Mouse (Mus musculus) stomach, embryonic 15.5 days (tissue): ENCODE data around the gene Pik3r6. TPM values are rescaled to one million over a fixed set of nuclear protein-coding genes. Genes with fewer than 3 reads are reported as not detected.

ENCODE experiments used
- ATAC-seq: fragments of 200-750 bp; cut with Nextera tagmentation; 2 replicates; pipeline ENCODE4 v1.8.0; 2017; ENCODE audit warnings: low read depth, moderate number of reproducible peaks, moderate TSS enrichment; ENCODE audit not compliant: insufficient read depth, low FRiP score
- H3K27ac ChIP-seq: fragments of 300-500 bp; sonication (generic); 2 replicates; pipeline ENCODE4 v1.5.1; 2015; ENCODE audit warnings: mild to moderate bottlenecking, inconsistent platforms
- H3K27me3 ChIP-seq: fragments of 300-500 bp; sonication (generic); replicated peaks from 2 replicates; pipeline ENCODE4 v1.6.1; 2015; ENCODE audit warnings: inconsistent platforms
- H3K36me3 ChIP-seq: fragments of 300-500 bp; sonication (generic); 2 replicates; pipeline ENCODE4 v1.6.1; 2015; ENCODE audit warnings: inconsistent platforms
- H3K4me1 ChIP-seq: fragments of 300-500 bp; sonication (generic); 2 replicates; pipeline ENCODE4 v1.6.1; 2015; ENCODE audit warnings: inconsistent platforms
- H3K4me2 ChIP-seq: fragments of 300-500 bp; sonication (generic); 2 replicates; pipeline ENCODE4 v1.6.1; 2015; ENCODE audit warnings: mild to moderate bottlenecking, inconsistent platforms
- H3K4me3 ChIP-seq: fragments of 300-500 bp; sonication (generic); replicated peaks from 2 replicates; pipeline ENCODE4 v1.5.1; 2015; ENCODE audit warnings: inconsistent platforms
- H3K9ac ChIP-seq: fragments of 300-500 bp; sonication (generic); 2 replicates; pipeline ENCODE4 v1.6.1; 2015; ENCODE audit warnings: inconsistent platforms
- H3K9me3 ChIP-seq: fragments of 300-500 bp; sonication (generic); 2 replicates; pipeline ENCODE4 v1.6.1; 2016; ENCODE audit warnings: inconsistent platforms
- WGBS: fragments of 180-500 bp; shearing (Covaris S2); methylation state at CpG from one replicate; pipeline ENCODE4 v1.1.7; 2015; 5-methylcytosine and 5-hydroxymethylcytosine counted together
- polyA plus RNA-seq: library from polyadenylated mRNA; unstranded; fragments of >200 nt; fragmentation: Nextera tagmentation; extraction: Ambion mirVana; gene quantifications from 2 replicates; pipeline ENCODE4 v1.2.1, GENCODE M21; 2015

Pik3r6 gene
- polyA plus RNA-seq, 1 experiment from 2014 or later: 3.2 TPM

GRCm38 (mm10) chr11:68519815-68520214 lies 17.0 kb downstream of the Pik3r6 start:
- H3K4me2 ChIP-seq: no peak overlapping the region
- no peak overlapping the region for H3K4me3 ChIP-seq
- no peak overlapping the region for H3K27ac ChIP-seq
- H3K9me3 ChIP-seq: no peaks in the 10 kb centered on the region
- H3K27me3 ChIP-seq: no peaks in the 10 kb centered on the region
- no peaks in the 10 kb centered on the region for H3K4me1 ChIP-seq
- H3K36me3 ChIP-seq: no peaks in the 10 kb centered on the region
- H3K9ac ChIP-seq: no peak overlapping the region
- 80% methylated on average over 5 of the region's 5 CpGs for WGBS
- ATAC-seq: no peak

GRCm38 (mm10) chr11:68520439-68520838 lies 17.6 kb downstream of the Pik3r6 start:
- Histone ChIP-seq H3K9ac (no peak overlapping the region), H3K27ac (no peak overlapping the region), H3K9me3 (no peaks in the 10 kb centered on the region), H3K4me3 (no peak overlapping the region), H3K4me1 (no peaks in the 10 kb centered on the region), H3K4me2 (no peak overlapping the region), H3K27me3 (no peaks in the 10 kb centered on the region), H3K36me3 (no peaks in the 10 kb centered on the region)
- WGBS: 71% methylated on average over 2 of the region's 2 CpGs
- ATAC-seq: no peak

- Histone ChIP-seq H3K4me3 (no peak overlapping the region), H3K9ac (no peak overlapping the region), H3K4me2 (no peak overlapping the region), H3K4me1 (no peaks in the 10 kb centered on the region), H3K27me3 (no peaks in the 10 kb centered on the region), H3K27ac (no peak overlapping the region), H3K9me3 (no peaks in the 10 kb centered on the region), H3K36me3 (no peaks in the 10 kb centered on the region)
- 76% methylated on average over 5 of the region's 5 CpGs for WGBS
- no peak for ATAC-seq
These were observed 18.5 kb downstream of the Pik3r6 start for GRCm38 (mm10) chr11:68521352-68521751.

GRCm38 (mm10) chr11:68526441-68526840 lies 23.6 kb downstream of the Pik3r6 start:
- H3K27me3 ChIP-seq: peaks cover 4% of the 10 kb centered on the region; the same call in 1 of the 2 replicates
- WGBS: 66% methylated on average over 4 of the region's 4 CpGs
- ATAC-seq: no peak
- H3K4me3 ChIP-seq: no peak overlapping the region
- H3K4me2 ChIP-seq: no peak overlapping the region
- H3K9ac ChIP-seq: no peak overlapping the region
- no peaks in the 10 kb centered on the region for H3K36me3 ChIP-seq
- H3K4me1 ChIP-seq: peaks cover 4% of the 10 kb centered on the region; the same call in 1 of the 2 replicates
- no peak overlapping the region for H3K27ac ChIP-seq
- no peaks in the 10 kb centered on the region for H3K9me3 ChIP-seq

- ATAC-seq: peak; percentile 50; the same call in 1 of the 2 replicates
- no peak overlapping the region for H3K4me2 ChIP-seq
These were observed 28.4 kb downstream of the Pik3r6 start for GRCm38 (mm10) chr11:68531066-68531806.

GRCm38 (mm10) chr11:68531941-68532535 lies 29.2 kb downstream of the Pik3r6 start:
- Histone ChIP-seq H3K4me2 (no peak overlapping the region), H3K36me3 (no peaks in the 10 kb centered on the region), H3K9me3 (no peaks in the 10 kb centered on the region), H3K4me3 (no peak overlapping the region), H3K27me3 (peaks cover 6% of the 10 kb centered on the region; the same call in 1 of the 2 replicates), H3K4me1 (peaks cover 12% of the 10 kb centered on the region; the same call in 1 of the 2 replicates), H3K27ac (no peak overlapping the region), H3K9ac (no peak overlapping the region)
- ATAC-seq: no peak
- WGBS: 59% methylated on average over 11 of the region's 11 CpGs

More at GRCm38 (mm10) chr11:68531066-68531806, 28.4 kb downstream of the Pik3r6 start:
- Histone ChIP-seq H3K4me3 (no peak overlapping the region), H3K9me3 (no peaks in the 10 kb centered on the region), H3K27ac (no peak overlapping the region), H3K36me3 (no peaks in the 10 kb centered on the region), H3K9ac (no peak overlapping the region), H3K27me3 (peaks cover 6% of the 10 kb centered on the region; the same call in 1 of the 2 replicates), H3K4me1 (peaks cover 12% of the 10 kb centered on the region; the same call in 1 of the 2 replicates)
- 25% methylated on average over 16 of the region's 16 CpGs for WGBS

GRCm38 (mm10) chr11:68532773-68533172 lies 30.0 kb downstream of the Pik3r6 start:
- Histone ChIP-seq H3K27me3 (peaks cover 6% of the 10 kb centered on the region; the same call in 1 of the 2 replicates), H3K9ac (no peak overlapping the region), H3K4me1 (peaks cover 12% of the 10 kb centered on the region; the same call in 1 of the 2 replicates), H3K4me2 (no peak overlapping the region), H3K4me3 (no peak overlapping the region), H3K9me3 (no peaks in the 10 kb centered on the region), H3K36me3 (no peaks in the 10 kb centered on the region), H3K27ac (no peak overlapping the region)
- WGBS: 66% methylated on average over 5 of the region's 5 CpGs
- no peak for ATAC-seq

- H3K27me3 ChIP-seq: peaks cover 6% of the 10 kb centered on the region; the same call in 1 of the 2 replicates
- H3K36me3 ChIP-seq: no peaks in the 10 kb centered on the region
- WGBS: 81% methylated on average over 6 of the region's 6 CpGs
- no peak overlapping the region for H3K4me2 ChIP-seq
- no peak overlapping the region for H3K9ac ChIP-seq
- H3K9me3 ChIP-seq: no peaks in the 10 kb centered on the region
- H3K4me3 ChIP-seq: no peak overlapping the region
- H3K4me1 ChIP-seq: peaks cover 12% of the 10 kb centered on the region; the same call in 1 of the 2 replicates
- ATAC-seq: no peak
- no peak overlapping the region for H3K27ac ChIP-seq
These were observed 31.2 kb downstream of the Pik3r6 start for GRCm38 (mm10) chr11:68533971-68534475.

- Histone ChIP-seq H3K9me3 (no peaks in the 10 kb centered on the region), H3K4me2 (no peak overlapping the region), H3K36me3 (no peaks in the 10 kb centered on the region), H3K27ac (no peak overlapping the region), H3K27me3 (peaks cover 6% of the 10 kb centered on the region; the same call in 1 of the 2 replicates), H3K4me1 (peaks cover 12% of the 10 kb centered on the region; the same call in 1 of the 2 replicates), H3K4me3 (no peak overlapping the region), H3K9ac (no peak overlapping the region)
- 0 out of 2 replicates have a peak, but pooled peaks have one; percentile 7 for ATAC-seq
- WGBS: 67% methylated on average over 4 of the region's 4 CpGs
These were observed 33.2 kb downstream of the Pik3r6 start for GRCm38 (mm10) chr11:68536026-68536425.

- Histone ChIP-seq H3K9me3 (no peaks in the 10 kb centered on the region), H3K4me2 (no peak overlapping the region), H3K27me3 (0 out of 2 replicates have a peak, but pooled peaks cover 1% of the 10 kb centered on the region), H3K9ac (no peak overlapping the region), H3K27ac (no peak overlapping the region), H3K4me3 (no peak overlapping the region), H3K36me3 (no peaks in the 10 kb centered on the region), H3K4me1 (peaks cover 8% of the 10 kb centered on the region; the same call in 1 of the 2 replicates)
- WGBS: 34% methylated on average over 4 of the region's 4 CpGs
- no peak for ATAC-seq
These were observed 33.6 kb downstream of the Pik3r6 start for GRCm38 (mm10) chr11:68536465-68536864.

GRCm38 (mm10) chr11:68539621-68540020 lies 36.8 kb downstream of the Pik3r6 start:
- Histone ChIP-seq H3K4me3 (no peak overlapping the region), H3K9ac (no peak overlapping the region), H3K27me3 (no peaks in the 10 kb centered on the region), H3K27ac (no peak overlapping the region), H3K4me1 (peaks cover 3% of the 10 kb centered on the region; the same call in 1 of the 2 replicates), H3K9me3 (no peaks in the 10 kb centered on the region), H3K4me2 (no peak overlapping the region), H3K36me3 (no peaks in the 10 kb centered on the region)
- 56% methylated on average over 5 of the region's 5 CpGs for WGBS
- ATAC-seq: no peak

- no peak for ATAC-seq
- Histone ChIP-seq H3K4me1 (peaks cover 5% of the 10 kb centered on the region; the same call in 1 of the 2 replicates), H3K27me3 (no peaks in the 10 kb centered on the region), H3K9ac (no peak overlapping the region), H3K27ac (no peak overlapping the region), H3K36me3 (no peaks in the 10 kb centered on the region), H3K4me2 (no peak overlapping the region), H3K9me3 (no peaks in the 10 kb centered on the region), H3K4me3 (no peak overlapping the region)
- WGBS: 10% methylated on average over 8 of the region's 8 CpGs
These were observed 41.7 kb downstream of the Pik3r6 start for GRCm38 (mm10) chr11:68544554-68544953.
